Comparison of ENCODE assay signal across 7 mouse cellular contexts in genomic region chr12:113151661-113152271, GRCm38 (mm10). TPM values are rescaled to one million over a fixed set of nuclear protein-coding genes. Genes with fewer than 3 reads are reported as not detected.
DNase-seq lines count a peak whose midpoint lies in the region; ATAC-seq lines count a peak whose summit lies in the region.

No protein-coding gene starts in this region.

- ATAC-seq in embryonic facial prominence, embryonic 11.5 days (replicated peaks; ENCODE audit: insufficient number of reproducible peaks, low FRiP score, low TSS enrichment, low read depth): no peak
- no peak for ATAC-seq in heart, embryonic 13.5 days (ENCODE audit: extremely low read depth, insufficient number of reproducible peaks, low FRiP score, low TSS enrichment)
- no peak for ATAC-seq in stomach, embryonic 16.5 days (ENCODE audit: insufficient read depth, low FRiP score)

- WGBS in embryonic facial prominence, embryonic 11.5 days: 2% methylated on average over 34 of the region's 36 CpGs
- WGBS in heart, embryonic 13.5 days: under 1% methylated on average over 34 of the region's 36 CpGs
- WGBS in macrophage (ENCODE audit: missing documents): under 1% methylated on average over 36 of the region's 36 CpGs
- WGBS in stomach, embryonic 16.5 days: 2% methylated on average over 36 of the region's 36 CpGs

- H3K9me3 ChIP-seq in embryonic facial prominence, embryonic 11.5 days (replicated peaks; ENCODE audit: control insufficient read depth, low read length): no peaks in the 10 kb centered on the region
- no peaks in the 10 kb centered on the region for H3K9me3 ChIP-seq in heart, embryonic 13.5 days
- H3K9me3 ChIP-seq in stomach, embryonic 16.5 days (replicated peaks; ENCODE audit: control insufficient read depth, low read length): no peaks in the 10 kb centered on the region

- H3K4me2 ChIP-seq in embryonic facial prominence, embryonic 11.5 days (ENCODE audit: low read depth, low read length): peak overlapping the region; percentile 86
- peak overlapping the region; percentile 84 for H3K4me2 ChIP-seq in heart, embryonic 13.5 days
- H3K4me2 ChIP-seq in stomach, embryonic 16.5 days (ENCODE audit: low read depth, low read length): peak overlapping the region; percentile 83

- peak overlapping the region; percentile 40 for H3K4me3 ChIP-seq in embryonic facial prominence, embryonic 11.5 days (ENCODE audit: low read depth, low read length)
- H3K4me3 ChIP-seq in heart, embryonic 13.5 days: peak overlapping the region; percentile 57
- H3K4me3 ChIP-seq in macrophage (ENCODE audit: inconsistent target): peak overlapping the region; percentile 94
- peak overlapping the region; percentile 62 for H3K4me3 ChIP-seq in stomach, embryonic 16.5 days (replicated peaks; ENCODE audit: low read length)

- peaks cover 15% of the 10 kb centered on the region for H3K79me2 ChIP-seq in macrophage (ENCODE audit: inconsistent target)

- no peak overlapping the region for H3K27ac ChIP-seq in embryonic facial prominence, embryonic 11.5 days (replicated peaks; ENCODE audit: low read depth, low read length)
- H3K27ac ChIP-seq in heart, embryonic 13.5 days (replicated peaks): no peak overlapping the region; the same call in 1 of the 2 replicates
- H3K27ac ChIP-seq in macrophage: peak overlapping the region; percentile 80
- H3K27ac ChIP-seq in stomach, embryonic 16.5 days (ENCODE audit: low read length): no peak overlapping the region

- peak; percentile 50 for DNase-seq in R1 (ENCODE audit: low read depth, low spot score)
- peak; percentile 41 for DNase-seq in embryonic facial prominence, embryonic 11.5 days (ENCODE audit: low spot score)
- DNase-seq in kidney, postnatal 14 days: peak; percentile 72
- DNase-seq in c-Kit-positive CD71-positive TER-119-positive erythroid progenitor cells, embryonic 14.5 days (ENCODE audit: low spot score): no peak

- peaks cover 6% of the 10 kb centered on the region for H3K27me3 ChIP-seq in embryonic facial prominence, embryonic 11.5 days (ENCODE audit: control insufficient read depth, insufficient read depth, low read length)
- H3K27me3 ChIP-seq in heart, embryonic 13.5 days (replicated peaks): no peaks in the 10 kb centered on the region
- 0 out of 2 replicates have a peak, but pooled peaks cover 7% of the 10 kb centered on the region for H3K27me3 ChIP-seq in stomach, embryonic 16.5 days (ENCODE audit: control insufficient read depth, insufficient read depth, low read length)

- no peaks in the 10 kb centered on the region for H3K36me3 ChIP-seq in embryonic facial prominence, embryonic 11.5 days (replicated peaks; ENCODE audit: control insufficient read depth, insufficient read depth, low read depth, low read length)
- H3K36me3 ChIP-seq in heart, embryonic 13.5 days: no peaks in the 10 kb centered on the region
- H3K36me3 ChIP-seq in macrophage (ENCODE audit: inconsistent target): no peaks in the 10 kb centered on the region
- H3K36me3 ChIP-seq in stomach, embryonic 16.5 days (ENCODE audit: control insufficient read depth, insufficient read depth, low read length): no peaks in the 10 kb centered on the region

- no peaks in the 10 kb centered on the region; the same call in none of the 2 replicates for H3K4me1 ChIP-seq in embryonic facial prominence, embryonic 11.5 days (ENCODE audit: control insufficient read depth, insufficient read depth, low read length)
- H3K4me1 ChIP-seq in heart, embryonic 13.5 days: peaks cover 74% of the 10 kb centered on the region
- H3K4me1 ChIP-seq in stomach, embryonic 16.5 days (ENCODE audit: control insufficient read depth, insufficient read depth, low read length): peaks cover 28% of the 10 kb centered on the region

- H3K9ac ChIP-seq in embryonic facial prominence, embryonic 11.5 days (replicated peaks; ENCODE audit: low read length): peak overlapping the region; percentile 32
- peak overlapping the region; percentile 82 for H3K9ac ChIP-seq in heart, embryonic 13.5 days
- H3K9ac ChIP-seq in stomach, embryonic 16.5 days (ENCODE audit: low read length): peak overlapping the region; percentile 75

RNA-seq across cellular contexts. Expression of gene Tedc1, which starts 4.5 kb away (rescaled TPM):
- 26.4 and 27.4 TPM in 2 replicates for polyA plus RNA-seq in embryonic facial prominence, embryonic 11.5 days (2014; fragmentation: Nextera tagmentation; extraction: Ambion mirVana)
- 20.6 and 21.8 TPM in 2 replicates for polyA plus RNA-seq in heart, embryonic 13.5 days (2015; fragmentation: Nextera tagmentation; extraction: Ambion mirVana)
- total RNA-seq in macrophage (2018; cell fraction: chromatin; rRNA removed): 10 to 100 TPM in 1 of 26 experiments, 1 to 10 TPM in 22, under 1 TPM in 3; 0.38 to 15.0 (median 3.1) TPM
- 1 to 10 TPM in 17 of 26 experiments, under 1 TPM in 9; 0.46 to 1.7 (median 1.1) TPM for total RNA-seq in macrophage (2018; cell fraction: cytosol; rRNA removed)
- 10 to 100 TPM in 2 of 26 experiments, 1 to 10 TPM in 20, under 1 TPM in 4; 0.52 to 17.8 (median 2.5) TPM for total RNA-seq in macrophage (2018; cell fraction: nucleus; rRNA removed)
- 0.63 to 3.8 TPM (median 0.75 TPM) in 3 replicates for polyA plus RNA-seq in macrophage (2018)
- polyA plus RNA-seq in stomach, embryonic 16.5 days (2015; fragmentation: Nextera tagmentation; extraction: Ambion mirVana): 24.0 and 24.3 TPM in 2 replicates

RNA-seq across cellular contexts. Expression of gene Crip1, which starts 5.7 kb away (rescaled TPM):
- polyA plus RNA-seq in embryonic facial prominence, embryonic 11.5 days (2014; fragmentation: Nextera tagmentation; extraction: Ambion mirVana): 63.5 and 72.1 TPM in 2 replicates
- 408 and 464 TPM in 2 replicates for polyA plus RNA-seq in heart, embryonic 13.5 days (2015; fragmentation: Nextera tagmentation; extraction: Ambion mirVana)
- 10 to 100 TPM in 9 of 26 experiments, 1 to 10 TPM in 17; 1.2 to 28.4 (median 4.1) TPM for total RNA-seq in macrophage (2018; cell fraction: chromatin; rRNA removed)
- total RNA-seq in macrophage (2018; cell fraction: cytosol; rRNA removed): 100 to 1,000 TPM in 13 of 26 experiments, 10 to 100 TPM in 13; 19.3 to 337 (median 129) TPM
- 10 to 100 TPM in 21 of 26 experiments, 1 to 10 TPM in 5; 4.4 to 62.6 (median 17.8) TPM for total RNA-seq in macrophage (2018; cell fraction: nucleus; rRNA removed)
- polyA plus RNA-seq in macrophage (2018): 173 to 304 TPM (median 230 TPM) in 3 replicates
- 350 and 360 TPM in 2 replicates for polyA plus RNA-seq in stomach, embryonic 16.5 days (2015; fragmentation: Nextera tagmentation; extraction: Ambion mirVana)

RNA-seq across cellular contexts. Expression of gene Crip2, which starts 11.7 kb away (rescaled TPM):
- 72.7 and 83.3 TPM in 2 replicates for polyA plus RNA-seq in embryonic facial prominence, embryonic 11.5 days (2014; fragmentation: Nextera tagmentation; extraction: Ambion mirVana)
- 1,302 and 1,499 TPM in 2 replicates for polyA plus RNA-seq in heart, embryonic 13.5 days (2015; fragmentation: Nextera tagmentation; extraction: Ambion mirVana)
- total RNA-seq in macrophage (2018; cell fraction: chromatin; rRNA removed): 1 to 10 TPM in 2 of 26 experiments, not detected in 24; 2.6 to 3.7 TPM
- under 1 TPM in 16 of 26 experiments, not detected in 10; 0.13 to 0.51 (median 0.25) TPM for total RNA-seq in macrophage (2018; cell fraction: cytosol; rRNA removed)
- total RNA-seq in macrophage (2018; cell fraction: nucleus; rRNA removed): 1 to 10 TPM in 1 of 26 experiments, under 1 TPM in 3, not detected in 22; 0.60 to 2.4 (median 0.73) TPM
- polyA plus RNA-seq in macrophage (2018): 0.39 to 0.53 TPM (median 0.46 TPM) in 3 replicates
- polyA plus RNA-seq in stomach, embryonic 16.5 days (2015; fragmentation: Nextera tagmentation; extraction: Ambion mirVana): 140 and 142 TPM in 2 replicates

RNA-seq across cellular contexts. Expression of gene Tmem121, which starts 34.0 kb away (rescaled TPM):
- 5.7 and 8.9 TPM in 2 replicates for polyA plus RNA-seq in embryonic facial prominence, embryonic 11.5 days (2014; fragmentation: Nextera tagmentation; extraction: Ambion mirVana)
- polyA plus RNA-seq in heart, embryonic 13.5 days (2015; fragmentation: Nextera tagmentation; extraction: Ambion mirVana): 2.8 and 3.1 TPM in 2 replicates
- total RNA-seq in macrophage (2018; cell fraction: chromatin; rRNA removed): 1 to 10 TPM in 1 of 26 experiments, not detected in 25; 1.1 TPM
- not detected for total RNA-seq in macrophage (2018; cell fraction: cytosol; rRNA removed)
- total RNA-seq in macrophage (2018; cell fraction: nucleus; rRNA removed): not detected
- polyA plus RNA-seq in macrophage (2018): not detected in 3 replicates
- 4.6 and 6.5 TPM in 2 replicates for polyA plus RNA-seq in stomach, embryonic 16.5 days (2015; fragmentation: Nextera tagmentation; extraction: Ambion mirVana)

RNA-seq across cellular contexts. Expression of gene Mta1, which starts 53.7 kb away (rescaled TPM):
- polyA plus RNA-seq in embryonic facial prominence, embryonic 11.5 days (2014; fragmentation: Nextera tagmentation; extraction: Ambion mirVana): 18.7 and 20.7 TPM in 2 replicates
- polyA plus RNA-seq in heart, embryonic 13.5 days (2015; fragmentation: Nextera tagmentation; extraction: Ambion mirVana): 11.2 and 11.9 TPM in 2 replicates
- 10 to 100 TPM; 15.2 to 70.7 (median 40.0) TPM for total RNA-seq in macrophage (2018; cell fraction: chromatin; rRNA removed)
- total RNA-seq in macrophage (2018; cell fraction: cytosol; rRNA removed): 10 to 100 TPM; 20.9 to 30.7 (median 24.2) TPM
- total RNA-seq in macrophage (2018; cell fraction: nucleus; rRNA removed): 10 to 100 TPM; 14.0 to 47.5 (median 24.4) TPM
- polyA plus RNA-seq in macrophage (2018): 18.9 to 28.3 TPM (median 24.5 TPM) in 3 replicates
- polyA plus RNA-seq in stomach, embryonic 16.5 days (2015; fragmentation: Nextera tagmentation; extraction: Ambion mirVana): 8.9 and 10.8 TPM in 2 replicates

Comparison
In these comparisons a context has a peak if more than half of its experiments do, and no peak if none do; other contexts are left out.
1. H3K4me3 ChIP-seq: peak in every context shown above with its lines; median percentile 94 in macrophage; 62 in stomach, embryonic 16.5 days; 57 in heart, embryonic 13.5 days; 40 in embryonic facial prominence, embryonic 11.5 days.
2. H3K9ac ChIP-seq: peak in every context shown above with its lines; median percentile 82 in heart, embryonic 13.5 days; 75 in stomach, embryonic 16.5 days; 32 in embryonic facial prominence, embryonic 11.5 days.
3. RNA of gene Crip2, which starts 11.7 kb away (polyA plus RNA-seq): 1,302 to 1,499 TPM in heart, embryonic 13.5 days, 140 to 142 TPM in stomach, embryonic 16.5 days and 72.7 to 83.3 TPM in embryonic facial prominence, embryonic 11.5 days; 0.39 to 0.53 TPM in macrophage; every median in the first group is over 10 times any median in the second.
4. Peak in every context shown above with its lines, with median percentiles within 50 percentile points of each other: H3K4me2 ChIP-seq.